Mouse (Mus musculus) lung, adult 2 months (tissue): Measurements from ENCODE around the gene Pde4d.

Experiments
- CTCF ChIP-seq: fragments of 200-500 bp; IDR thresholded peaks from 2 replicates; pipeline ENCODE4 v1.5.1; 2011; ENCODE audit warnings: mild to moderate bottlenecking, low read length, control low read depth; ENCODE audit not compliant: insufficient read depth
- POLR2A ChIP-seq: fragments of 200-500 bp; IDR thresholded peaks from 2 replicates; pipeline ENCODE4 v1.6.1; 2011; ENCODE audit warnings: low read depth, mild to moderate bottlenecking, control low read depth, low read length, borderline replicate concordance; ENCODE audit errors: extremely low read depth

- TF ChIP-seq CTCF (no peak), POLR2A (no peak)
Observed at GRCm38 (mm10) chr13:108836314-108836713, 386.6 kb downstream of the Pde4d start.
